Comparison of ENCODE assay signal across 7 mouse cellular contexts in genomic region chr7:29953513-29954401, GRCm38 (mm10). TPM values are rescaled to one million over a fixed set of nuclear protein-coding genes. Genes with fewer than 3 reads are reported as not detected.
DNase-seq lines count a peak whose midpoint lies in the region; ATAC-seq lines count a peak whose summit lies in the region.

Gene Zfp74 (minus strand): TSS chr7:29954089.

- WGBS in embryonic facial prominence, embryonic 11.5 days, result 2% methylated on average over 52 of the region's 52 CpGs
- WGBS in limb, embryonic 10.5 days, result 3% methylated on average over 52 of the region's 52 CpGs
- WGBS in midbrain, embryonic 13.5 days, result 1% methylated on average over 52 of the region's 52 CpGs

- peaks cover 2% of the 10 kb centered on the region for H3K36me3 ChIP-seq in embryonic facial prominence, embryonic 11.5 days (replicated peaks; ENCODE audit: control insufficient read depth, insufficient read depth, low read depth, low read length)
- peaks cover 28% of the 10 kb centered on the region for H3K36me3 ChIP-seq in limb, embryonic 10.5 days
- peaks cover 24% of the 10 kb centered on the region for H3K36me3 ChIP-seq in midbrain, embryonic 13.5 days

- DNase-seq in adrenal gland, postnatal 14 days, result peak; percentile 89
- peak; percentile 88 for DNase-seq in embryonic facial prominence, embryonic 11.5 days (ENCODE audit: low spot score)
- DNase-seq in kidney, adult 11 months, result peak; percentile 78
- DNase-seq in limb, embryonic 10.5 days (ENCODE audit: low spot score), result peak; percentile 87
- peak; percentile 72 for DNase-seq in spleen, adult 12 weeks (ENCODE audit: low spot score)

- no peaks in the 10 kb centered on the region for H3K27me3 ChIP-seq in embryonic facial prominence, embryonic 11.5 days (ENCODE audit: control insufficient read depth, insufficient read depth, low read length)
- H3K27me3 ChIP-seq in limb, embryonic 10.5 days (ENCODE audit: low read depth, poor library complexity, severe bottlenecking), result no peaks in the 10 kb centered on the region
- no peaks in the 10 kb centered on the region for H3K27me3 ChIP-seq in midbrain, embryonic 13.5 days

- H3K9me3 ChIP-seq in embryonic facial prominence, embryonic 11.5 days (replicated peaks; ENCODE audit: control insufficient read depth, low read length), result no peaks in the 10 kb centered on the region
- no peaks in the 10 kb centered on the region for H3K9me3 ChIP-seq in limb, embryonic 10.5 days (replicated peaks)
- H3K9me3 ChIP-seq in midbrain, embryonic 13.5 days, result no peaks in the 10 kb centered on the region

- H3K4me1 ChIP-seq in embryonic facial prominence, embryonic 11.5 days (ENCODE audit: control insufficient read depth, insufficient read depth, low read length), result no peaks in the 10 kb centered on the region
- peaks cover 8% of the 10 kb centered on the region for H3K4me1 ChIP-seq in limb, embryonic 10.5 days
- peaks cover 8% of the 10 kb centered on the region for H3K4me1 ChIP-seq in midbrain, embryonic 13.5 days (replicated peaks)

- peak within 1 kb of the TSS; percentile 73 for H3K4me3 ChIP-seq in embryonic facial prominence, embryonic 11.5 days (ENCODE audit: low read depth, low read length)
- peak within 1 kb of the TSS; percentile 78 for H3K4me3 ChIP-seq in limb, embryonic 10.5 days
- H3K4me3 ChIP-seq in midbrain, embryonic 13.5 days (replicated peaks), result peak within 1 kb of the TSS; percentile 76

- H3K27ac ChIP-seq in embryonic facial prominence, embryonic 11.5 days (replicated peaks; ENCODE audit: low read depth, low read length), result peak within 1 kb of the TSS; percentile 93
- H3K27ac ChIP-seq in limb, embryonic 10.5 days, result peak within 1 kb of the TSS; percentile 97
- H3K27ac ChIP-seq in midbrain, embryonic 13.5 days, result peak within 1 kb of the TSS; percentile 94

- peak within 1 kb of the TSS; percentile 98 for H3K9ac ChIP-seq in embryonic facial prominence, embryonic 11.5 days (replicated peaks; ENCODE audit: low read length)
- H3K9ac ChIP-seq in midbrain, embryonic 13.5 days (replicated peaks), result peak within 1 kb of the TSS; percentile 84

- ATAC-seq in embryonic facial prominence, embryonic 11.5 days (replicated peaks; ENCODE audit: insufficient number of reproducible peaks, low FRiP score, low TSS enrichment, low read depth), result peak; percentile 91
- ATAC-seq in granulocyte monocyte progenitor cell, adult 5-6 weeks (replicated peaks; ENCODE audit: poor library complexity, severe bottlenecking), result peak; percentile 80
- peak; percentile 98 for ATAC-seq in midbrain, embryonic 13.5 days

- H3K4me2 ChIP-seq in embryonic facial prominence, embryonic 11.5 days (ENCODE audit: low read depth, low read length), result peak within 1 kb of the TSS; percentile 63
- H3K4me2 ChIP-seq in midbrain, embryonic 13.5 days (replicated peaks), result peak within 1 kb of the TSS; percentile 58

RNA-seq across cellular contexts. Expression of gene Zfp74, which starts in this region (rescaled TPM):
- 10.1 and 12.4 TPM in 2 replicates for total RNA-seq in adrenal gland, postnatal 14 days (2021)
- 10.0 and 13.7 TPM in 2 replicates for polyA plus RNA-seq in embryonic facial prominence, embryonic 11.5 days (2014; fragmentation: Nextera tagmentation; extraction: Ambion mirVana)
- 10.7 and 12.4 TPM in 2 replicates for total RNA-seq in granulocyte monocyte progenitor cell, adult 5-6 weeks (2014; fragmentation: Nextera tagmentation)
- total RNA-seq in granulocyte monocyte progenitor cell, adult 5-6 weeks (2017), result 6.9 and 9.3 TPM in 2 replicates
- polyA plus RNA-seq in limb, embryonic 10.5 days (2016; fragmentation: Nextera tagmentation; extraction: Ambion mirVana), result 11.5 and 15.9 TPM in 2 replicates
- 19.9 and 20.5 TPM in 2 replicates for polyA plus RNA-seq in midbrain, embryonic 13.5 days (2015; fragmentation: Nextera tagmentation; extraction: Ambion mirVana)

Comparison
In these comparisons a context has a peak if more than half of its experiments do, and no peak if none do; other contexts are left out.
1. Peak in every context shown above with its lines: DNase-seq, ATAC-seq, H3K4me3 ChIP-seq and H3K27ac ChIP-seq.